Mouse (Mus musculus): ENCODE data around the gene Kcnb1.

DNA sequence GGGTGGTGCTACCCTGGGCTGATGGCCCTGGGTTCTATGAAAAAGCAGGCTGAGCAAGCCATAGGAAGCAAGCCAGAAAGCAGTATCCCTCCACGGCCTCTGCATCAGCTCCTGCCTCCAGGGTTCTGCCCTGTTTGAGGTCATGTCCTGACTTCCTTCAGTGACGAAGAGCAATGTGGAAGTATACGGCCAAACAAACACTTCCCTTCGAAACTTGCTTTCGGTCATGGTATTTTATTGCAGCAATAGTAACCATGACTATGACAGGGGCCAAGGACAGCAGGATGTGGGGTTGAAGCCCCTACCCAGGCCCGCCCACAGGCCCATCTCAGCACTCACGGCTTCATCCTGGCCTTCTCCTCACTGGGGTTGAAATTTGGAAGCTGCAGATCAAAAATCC is 35.0 kb upstream of the Kcnb1 start:
- TF ChIP-seq CTCF (conservative IDR thresholded peaks at IDR 0.05; ENCODE audit: low read length) (no peak), NANOG (IDR thresholded peaks at IDR 0.05; ENCODE audit: borderline replicate concordance, low read length) (no peak)
